Mouse (Mus musculus) liver, embryonic 13.5 days (tissue): ENCODE data around the gene Tnfrsf1a. TPM values are rescaled to one million over a fixed set of nuclear protein-coding genes. Genes with fewer than 3 reads are reported as not detected.

Source experiments
- ATAC-seq: fragments of 200-750 bp; cut with Nextera tagmentation; 2 replicates; pipeline ENCODE4 v1.8.0; 2017; ENCODE audit warnings: low read depth, mild to moderate bottlenecking, moderate number of reproducible peaks, moderate library complexity
- DNase-seq: peaks from one replicate; pipeline ENCODE4 v3.0.0; 2022
- H3K27ac ChIP-seq: fragments of 300-500 bp; sonication (generic); 2 replicates; pipeline ENCODE4 v1.5.1; 2015; ENCODE audit warnings: moderate library complexity, mild to moderate bottlenecking, inconsistent platforms
- H3K27me3 ChIP-seq: fragments of 300-500 bp; sonication (generic); 2 replicates; pipeline ENCODE4 v1.6.1; 2015; ENCODE audit warnings: mild to moderate bottlenecking, inconsistent platforms
- H3K36me3 ChIP-seq: fragments of 300-500 bp; sonication (generic); 2 replicates; pipeline ENCODE4 v1.6.1; 2015; ENCODE audit warnings: mild to moderate bottlenecking, inconsistent platforms
- H3K4me1 ChIP-seq: fragments of 300-500 bp; sonication (generic); replicated peaks from 2 replicates; pipeline ENCODE4 v1.6.1; 2015; ENCODE audit warnings: inconsistent platforms
- H3K4me2 ChIP-seq: fragments of 300-500 bp; sonication (generic); 2 replicates; pipeline ENCODE4 v1.6.1; 2015; ENCODE audit warnings: inconsistent platforms, mild to moderate bottlenecking, moderate library complexity
- H3K4me3 ChIP-seq: fragments of 300-500 bp; sonication (generic); replicated peaks from 2 replicates; pipeline ENCODE4 v1.5.1; 2015; ENCODE audit warnings: mild to moderate bottlenecking, inconsistent platforms
- H3K9ac ChIP-seq: fragments of 300-500 bp; sonication (generic); 2 replicates; pipeline ENCODE4 v1.6.1; 2015; ENCODE audit warnings: mild to moderate bottlenecking, inconsistent platforms
- H3K9me3 ChIP-seq: fragments of 300-500 bp; sonication (generic); replicated peaks from 2 replicates; pipeline ENCODE4 v1.6.1; 2016; ENCODE audit warnings: inconsistent platforms
- WGBS: fragments of 180-500 bp; shearing (Covaris S2); methylation state at CpG from one replicate; pipeline ENCODE4 v1.1.7; 2015; ENCODE audit not compliant: insufficient replicate concordance; 5-methylcytosine and 5-hydroxymethylcytosine counted together
- polyA plus RNA-seq: library from polyadenylated mRNA; unstranded; fragments of >200 nt; fragmentation: Nextera tagmentation; extraction: Ambion mirVana; gene quantifications from 2 replicates; pipeline ENCODE4 v1.2.1, GENCODE M21; 2015

The Tnfrsf1a gene
- polyA plus RNA-seq, 1 experiment from 2014 or later = 19.6 TPM

DNA sequence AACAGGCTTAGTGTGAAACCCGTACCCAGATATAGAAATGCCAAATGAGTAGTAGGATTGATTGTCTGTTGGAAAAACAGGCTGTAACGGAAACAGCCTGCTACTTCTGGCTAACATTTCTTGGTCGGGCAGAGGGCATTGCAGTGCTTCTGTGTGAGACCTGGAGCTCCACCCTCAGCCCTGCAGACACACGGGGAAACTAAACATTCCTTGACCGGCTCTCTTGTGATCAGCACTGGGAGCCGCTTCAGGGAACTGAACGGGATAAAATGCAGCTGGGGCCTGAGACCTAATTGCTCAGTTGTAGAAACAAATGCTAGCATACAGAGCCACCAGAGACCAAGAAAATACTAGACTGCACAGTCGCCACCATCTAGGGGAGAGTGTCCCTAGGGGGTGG lies 7.1 kb downstream of the Tnfrsf1a start:
- H3K4me2 ChIP-seq = no peak overlapping the region
- DNase-seq (no peak), ATAC-seq (no peak)
- H3K27ac ChIP-seq = no peak overlapping the region
- peaks cover 56% of the 10 kb centered on the region for H3K4me1 ChIP-seq
- WGBS = 59% methylated on average over 8 of the region's 8 CpGs
- H3K27me3 ChIP-seq = no peaks in the 10 kb centered on the region
- H3K9me3 ChIP-seq = no peaks in the 10 kb centered on the region
- no peak overlapping the region for H3K9ac ChIP-seq
- peaks cover 38% of the 10 kb centered on the region for H3K36me3 ChIP-seq
- H3K4me3 ChIP-seq = no peak overlapping the region

DNA sequence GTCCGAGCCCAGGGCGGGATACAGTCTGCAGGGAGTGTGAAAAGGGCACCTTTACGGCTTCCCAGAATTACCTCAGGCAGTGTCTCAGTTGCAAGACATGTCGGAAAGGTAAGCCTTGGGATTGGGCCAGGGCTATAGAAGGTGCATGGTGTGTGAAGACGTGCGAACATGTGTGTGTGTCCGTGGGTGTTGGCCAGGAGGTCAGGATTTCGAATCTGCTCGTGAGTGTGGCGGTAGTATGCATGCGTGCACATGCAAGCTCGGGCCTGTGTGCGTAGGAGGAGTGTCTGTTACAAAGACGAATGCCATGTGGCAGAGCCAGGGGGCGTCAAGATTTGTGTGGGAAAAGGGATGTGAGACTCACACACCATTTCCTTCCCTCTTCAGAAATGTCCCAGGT lies 8.2 kb downstream of the Tnfrsf1a start:
- H3K9ac ChIP-seq = no peak overlapping the region
- peaks cover 45% of the 10 kb centered on the region for H3K4me1 ChIP-seq
- no peak for ATAC-seq
- no peak overlapping the region for H3K27ac ChIP-seq
- H3K36me3 ChIP-seq = peaks cover 49% of the 10 kb centered on the region
- no peak overlapping the region for H3K4me3 ChIP-seq
- H3K4me2 ChIP-seq = no peak overlapping the region
- H3K9me3 ChIP-seq = no peaks in the 10 kb centered on the region
- no peaks in the 10 kb centered on the region for H3K27me3 ChIP-seq
- no peak for DNase-seq
- WGBS = 77% methylated on average over 15 of the region's 15 CpGs

DNA sequence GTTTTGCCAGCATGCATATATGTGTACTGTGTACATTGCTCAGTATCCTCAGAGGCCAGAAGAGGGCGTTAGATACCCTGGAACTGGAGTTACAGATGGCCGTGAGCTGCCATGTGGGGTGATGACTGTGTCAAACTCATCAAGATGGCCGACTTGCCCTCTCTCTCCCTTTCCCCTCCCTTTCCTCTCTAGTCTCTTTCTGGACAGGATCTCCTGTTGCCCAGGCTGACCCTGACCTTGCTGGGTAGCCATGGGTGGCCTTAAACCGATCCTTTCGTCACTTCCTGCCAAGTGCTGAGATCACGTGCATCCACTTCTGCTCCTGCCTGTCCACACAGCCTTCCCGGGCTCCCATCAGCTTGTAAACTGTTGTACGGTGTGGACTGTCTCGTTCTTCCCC lies 10.8 kb downstream of the Tnfrsf1a start:
- Histone ChIP-seq H3K4me3 (no peak overlapping the region), H3K4me1 (peaks cover 38% of the 10 kb centered on the region), H3K9ac (no peak overlapping the region), H3K4me2 (no peak overlapping the region), H3K27ac (no peak overlapping the region), H3K36me3 (peaks cover 51% of the 10 kb centered on the region), H3K27me3 (0 out of 2 replicates have a peak, but pooled peaks cover 7% of the 10 kb centered on the region), H3K9me3 (no peaks in the 10 kb centered on the region)
- ATAC-seq (0 out of 2 replicates have a peak, but pooled peaks have one; percentile 30), DNase-seq (no peak)
- WGBS = 46% methylated on average over 9 of the region's 9 CpGs

DNA sequence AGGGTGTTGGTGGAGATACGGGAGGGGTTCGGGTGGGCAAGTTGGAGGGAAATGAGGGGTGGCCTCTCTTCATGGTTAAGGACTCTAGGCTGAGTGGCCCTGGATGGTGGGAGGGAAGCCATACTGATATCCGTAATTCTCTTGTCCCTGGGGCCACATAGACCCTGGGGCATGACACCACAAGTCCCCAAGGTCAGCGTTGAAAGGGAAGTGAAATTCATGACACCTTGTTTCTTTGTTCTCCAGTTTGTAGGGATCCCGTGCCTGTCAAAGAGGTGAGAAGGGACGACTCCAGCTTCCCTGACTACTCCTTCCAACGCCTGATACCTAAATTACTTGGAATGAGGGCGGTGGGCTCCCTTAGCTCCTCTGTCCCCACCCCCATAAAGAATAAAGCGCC lies 11.7 kb downstream of the Tnfrsf1a start:
- H3K27me3 ChIP-seq = 0 out of 2 replicates have a peak, but pooled peaks cover 7% of the 10 kb centered on the region
- H3K9me3 ChIP-seq = no peaks in the 10 kb centered on the region
- WGBS = 75% methylated on average over 9 of the region's 9 CpGs
- DNase-seq = no peak
- ATAC-seq = no peak
- no peak overlapping the region for H3K4me3 ChIP-seq
- peaks cover 51% of the 10 kb centered on the region for H3K36me3 ChIP-seq
- no peak overlapping the region for H3K9ac ChIP-seq
- H3K4me1 ChIP-seq = peaks cover 30% of the 10 kb centered on the region
- no peak overlapping the region for H3K4me2 ChIP-seq
- H3K27ac ChIP-seq = no peak overlapping the region

DNA sequence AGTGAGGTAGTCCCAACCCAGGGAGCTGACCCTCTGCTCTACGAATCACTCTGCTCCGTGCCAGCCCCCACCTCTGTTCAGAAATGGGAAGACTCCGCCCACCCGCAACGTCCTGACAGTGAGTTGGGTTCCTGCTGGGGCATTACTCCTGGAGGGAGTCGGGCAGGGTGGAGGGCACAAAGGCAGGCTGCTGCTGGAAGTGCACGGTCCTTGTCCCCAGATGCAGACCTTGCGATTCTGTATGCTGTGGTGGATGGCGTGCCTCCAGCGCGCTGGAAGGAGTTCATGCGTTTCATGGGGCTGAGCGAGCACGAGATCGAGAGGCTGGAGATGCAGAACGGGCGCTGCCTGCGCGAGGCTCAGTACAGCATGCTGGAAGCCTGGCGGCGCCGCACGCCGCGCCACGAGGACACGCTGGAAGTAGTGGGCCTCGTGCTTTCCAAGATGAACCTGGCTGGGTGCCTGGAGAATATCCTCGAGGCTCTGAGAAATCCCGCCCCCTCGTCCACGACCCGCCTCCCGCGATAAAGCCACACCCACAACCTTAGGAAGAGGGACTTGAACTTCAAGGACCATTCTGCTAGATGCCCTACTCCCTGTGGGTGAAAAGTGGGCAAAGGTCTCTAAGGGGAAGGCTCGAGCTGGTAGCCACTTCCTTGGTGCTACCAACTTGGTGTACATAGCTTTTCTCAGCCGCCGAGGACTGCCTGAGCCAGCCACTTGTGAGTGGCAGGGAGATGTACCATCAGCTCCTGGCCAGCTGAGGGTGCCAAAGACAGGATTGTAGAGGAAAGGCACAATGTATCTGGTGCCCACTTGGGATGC lies 12.5 kb downstream of the Tnfrsf1a start:
- Histone ChIP-seq H3K36me3 (peaks cover 51% of the 10 kb centered on the region), H3K27ac (no peak overlapping the region), H3K27me3 (0 out of 2 replicates have a peak, but pooled peaks cover 7% of the 10 kb centered on the region), H3K4me1 (peaks cover 25% of the 10 kb centered on the region), H3K4me3 (no peak overlapping the region), H3K9ac (no peak overlapping the region), H3K4me2 (no peak overlapping the region), H3K9me3 (no peaks in the 10 kb centered on the region)
- DNase-seq = no peak
- ATAC-seq = no peak
- WGBS = 73% methylated on average over 38 of the region's 38 CpGs

DNA sequence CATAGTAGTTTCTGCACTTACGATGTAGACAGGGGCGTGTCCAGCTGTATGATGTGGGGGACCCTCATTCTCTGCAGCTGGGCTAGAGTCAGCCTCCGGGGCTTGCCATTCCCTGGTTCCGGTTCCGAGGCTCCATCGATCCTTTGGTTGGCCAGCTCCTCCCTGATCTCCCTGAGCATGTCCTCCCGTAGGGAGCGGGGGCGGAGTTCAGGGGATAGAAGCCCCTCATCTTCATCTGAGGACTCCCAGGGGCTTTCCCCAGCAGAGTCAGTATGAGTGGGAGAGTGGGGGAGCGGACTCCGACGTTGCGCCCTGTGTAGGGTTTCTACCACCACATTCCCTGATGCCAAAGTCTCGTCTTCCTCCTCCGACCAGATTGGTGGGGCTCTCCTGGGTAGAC lies 13.9 kb downstream of the Tnfrsf1a start:
- DNase-seq (no peak), ATAC-seq (peak; percentile 9; the same call in 1 of the 2 replicates)
- H3K27me3 ChIP-seq = 0 out of 2 replicates have a peak, but pooled peaks cover 7% of the 10 kb centered on the region
- peaks cover 30% of the 10 kb centered on the region for H3K4me1 ChIP-seq
- H3K9ac ChIP-seq = no peak overlapping the region
- H3K4me2 ChIP-seq = peak overlapping the region; percentile 38
- H3K36me3 ChIP-seq = peaks cover 40% of the 10 kb centered on the region
- H3K9me3 ChIP-seq = no peaks in the 10 kb centered on the region
- 0 out of 2 replicates have a peak overlapping the region, but pooled peaks have one; percentile 6 for H3K27ac ChIP-seq
- 43% methylated on average over 15 of the region's 15 CpGs for WGBS
- H3K4me3 ChIP-seq = no peak overlapping the region

DNA sequence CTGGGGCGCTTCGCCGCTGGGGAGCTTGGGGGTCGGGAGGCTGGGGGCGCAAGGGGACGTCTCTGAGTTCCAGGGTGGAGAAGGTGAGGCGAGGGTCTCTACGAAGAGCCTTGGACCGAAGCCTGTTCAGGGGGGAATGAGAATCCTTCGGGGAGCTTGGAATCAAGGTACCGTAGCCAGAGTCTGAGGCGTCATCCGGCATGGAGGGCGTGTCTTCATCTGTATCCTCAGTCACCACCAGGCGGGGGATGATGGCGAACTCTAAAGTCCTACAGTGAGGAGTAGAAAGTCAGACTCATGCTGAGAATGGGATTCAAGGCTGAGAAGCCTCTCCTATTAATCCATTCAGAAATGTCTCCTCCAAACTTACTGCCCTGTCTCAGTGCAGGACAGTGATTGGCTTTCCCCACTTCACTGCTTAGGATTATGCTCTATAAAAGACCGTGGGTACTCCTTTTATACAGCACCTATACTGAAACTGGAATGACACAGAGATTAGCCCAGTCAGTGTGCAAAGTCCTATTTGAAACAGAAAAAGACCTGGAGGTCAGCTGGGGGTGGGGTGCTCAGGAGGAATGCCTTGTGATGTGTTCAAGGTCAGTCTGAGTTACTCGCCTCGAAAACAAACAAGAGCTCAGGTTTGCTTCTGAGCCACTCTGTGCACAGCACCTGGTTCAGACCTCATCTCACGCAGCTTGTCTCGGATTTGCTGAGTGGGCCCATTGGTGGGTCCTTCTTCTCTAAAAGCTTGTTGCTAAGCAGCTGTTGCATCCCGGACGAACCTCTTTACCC lies 14.5 kb downstream of the Tnfrsf1a start:
- no peak overlapping the region for H3K9ac ChIP-seq
- H3K4me3 ChIP-seq = no peak overlapping the region
- 0 out of 2 replicates have a peak, but pooled peaks cover 7% of the 10 kb centered on the region for H3K27me3 ChIP-seq
- peaks cover 34% of the 10 kb centered on the region for H3K36me3 ChIP-seq
- ATAC-seq = 0 out of 2 replicates have a peak, but pooled peaks have one; percentile 24
- H3K4me1 ChIP-seq = peaks cover 30% of the 10 kb centered on the region
- peak overlapping the region; percentile 38 for H3K4me2 ChIP-seq
- H3K27ac ChIP-seq = 0 out of 2 replicates have a peak overlapping the region, but pooled peaks have one; percentile 6
- WGBS = 36% methylated on average over 23 of the region's 23 CpGs
- H3K9me3 ChIP-seq = no peaks in the 10 kb centered on the region
- DNase-seq = no peak

DNA sequence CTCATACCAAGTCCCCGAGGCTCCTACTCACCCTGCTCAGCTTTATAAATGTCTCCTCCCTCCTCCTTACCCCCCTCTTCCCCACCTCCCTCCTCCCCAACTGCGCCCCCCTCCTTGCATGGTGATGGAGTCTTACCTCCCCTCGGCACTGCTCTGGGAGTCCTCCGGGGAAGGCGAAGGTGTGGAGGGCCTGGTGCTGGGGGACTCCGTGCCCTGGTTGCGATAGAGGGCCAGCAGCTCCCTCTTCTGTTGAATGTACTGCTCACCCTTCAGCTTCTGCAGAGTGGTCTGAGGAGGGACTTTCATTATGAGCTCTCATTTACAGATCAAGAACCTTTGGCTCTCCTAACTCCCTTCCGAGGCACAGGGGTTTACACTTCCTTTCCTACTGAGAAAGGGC lies 15.3 kb downstream of the Tnfrsf1a start:
- no peak overlapping the region for H3K9ac ChIP-seq
- H3K9me3 ChIP-seq = no peaks in the 10 kb centered on the region
- WGBS = 19% methylated on average over 8 of the region's 8 CpGs
- H3K27ac ChIP-seq = no peak overlapping the region
- H3K36me3 ChIP-seq = peaks cover 26% of the 10 kb centered on the region
- H3K27me3 ChIP-seq = 0 out of 2 replicates have a peak, but pooled peaks cover 7% of the 10 kb centered on the region
- DNase-seq = no peak
- no peak for ATAC-seq
- H3K4me2 ChIP-seq = 0 out of 2 replicates have a peak overlapping the region, but pooled peaks have one; percentile 38
- no peak overlapping the region for H3K4me3 ChIP-seq
- peaks cover 30% of the 10 kb centered on the region for H3K4me1 ChIP-seq

DNA sequence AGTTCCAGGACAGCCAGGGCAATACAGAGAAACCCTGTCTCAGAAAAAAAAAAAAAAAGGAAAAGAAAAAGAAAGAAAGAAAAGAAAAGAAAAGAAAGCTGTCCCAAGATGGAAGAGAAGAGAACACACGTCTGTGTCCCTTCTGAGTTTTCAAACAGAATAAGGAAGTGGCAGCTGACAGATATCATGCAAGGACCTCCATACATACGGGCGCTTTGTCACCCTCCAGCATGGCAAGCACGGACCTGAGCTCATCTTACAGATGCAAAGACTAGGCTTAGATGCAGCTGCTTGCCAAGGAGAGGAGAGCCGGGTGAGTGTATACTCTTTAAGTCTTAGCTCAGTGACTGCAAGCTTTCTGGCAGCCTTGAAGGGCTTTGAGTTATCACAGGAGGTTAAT lies 16.4 kb downstream of the Tnfrsf1a start:
- H3K27me3 ChIP-seq = 0 out of 2 replicates have a peak, but pooled peaks cover 7% of the 10 kb centered on the region
- no peak overlapping the region for H3K4me3 ChIP-seq
- no peak for ATAC-seq
- no peak overlapping the region for H3K9ac ChIP-seq
- H3K27ac ChIP-seq = no peak overlapping the region
- H3K4me2 ChIP-seq = no peak overlapping the region
- peaks cover 26% of the 10 kb centered on the region for H3K4me1 ChIP-seq
- 48% methylated on average over 5 of the region's 5 CpGs for WGBS
- H3K36me3 ChIP-seq = peaks cover 21% of the 10 kb centered on the region
- H3K9me3 ChIP-seq = no peaks in the 10 kb centered on the region
- no peak for DNase-seq

DNA sequence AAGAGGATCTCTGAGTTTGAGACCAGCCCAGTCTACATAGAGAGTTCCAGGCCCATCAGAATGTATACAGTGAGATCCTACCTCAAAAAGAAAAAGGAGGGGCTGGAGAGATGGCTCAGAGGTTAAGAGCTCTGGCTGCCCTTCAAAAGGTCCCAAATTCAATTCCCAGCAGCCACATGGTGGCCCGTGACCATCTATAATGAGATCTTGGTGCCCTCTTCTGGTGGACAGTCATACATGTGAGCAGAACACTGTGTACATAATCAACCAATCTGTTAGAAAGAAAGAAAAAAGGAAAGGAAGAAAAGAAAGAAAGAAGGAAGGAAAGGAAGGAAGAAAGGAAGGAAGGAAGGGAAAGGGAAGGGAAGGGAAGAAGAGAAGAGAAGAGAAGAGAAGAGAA lies 17.0 kb downstream of the Tnfrsf1a start:
- 63% methylated on average over 1 of the region's 1 CpGs for WGBS
- Histone ChIP-seq H3K27ac (no peak overlapping the region), H3K4me2 (no peak overlapping the region), H3K9me3 (no peaks in the 10 kb centered on the region), H3K36me3 (peaks cover 14% of the 10 kb centered on the region), H3K4me3 (no peak overlapping the region), H3K4me1 (peaks cover 32% of the 10 kb centered on the region), H3K9ac (no peak overlapping the region), H3K27me3 (0 out of 2 replicates have a peak, but pooled peaks cover 7% of the 10 kb centered on the region)
- ATAC-seq = no peak
- no peak for DNase-seq

DNA sequence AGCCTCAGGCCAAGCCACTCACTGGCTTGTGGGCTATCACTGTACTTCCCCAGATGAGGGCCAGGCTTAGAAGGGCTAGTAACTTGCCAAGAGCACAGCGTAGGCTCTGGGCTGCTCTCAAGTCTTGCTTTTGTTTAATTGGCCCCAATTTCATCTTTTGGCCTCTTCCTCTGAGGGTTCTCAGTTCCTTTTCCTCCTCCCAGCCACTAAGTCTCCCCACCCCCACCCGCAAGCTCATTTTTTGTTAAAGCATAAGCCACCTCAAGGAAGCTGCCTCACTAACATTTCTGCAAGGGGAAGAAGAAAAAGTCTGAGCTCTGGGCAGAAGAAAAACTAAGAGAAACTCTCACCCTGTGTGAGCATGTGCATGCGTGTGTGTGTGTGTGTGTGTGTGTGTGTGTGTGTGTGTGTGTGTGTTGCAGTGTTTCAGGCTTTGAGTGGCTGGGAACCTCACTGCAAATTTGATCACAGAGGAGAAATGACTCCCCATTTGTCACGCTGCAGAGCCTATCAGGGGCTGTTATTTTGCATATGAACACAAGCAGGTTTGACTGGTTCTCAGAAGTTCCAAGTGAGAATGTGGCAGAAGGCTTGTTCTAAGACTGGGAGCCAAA lies 18.7 kb downstream of the Tnfrsf1a start:
- H3K36me3 ChIP-seq = no peaks in the 10 kb centered on the region
- no peak overlapping the region for H3K4me2 ChIP-seq
- no peak overlapping the region for H3K27ac ChIP-seq
- ATAC-seq (no peak), DNase-seq (no peak)
- H3K27me3 ChIP-seq = peaks cover 11% of the 10 kb centered on the region; the same call in 1 of the 2 replicates
- 29% methylated on average over 4 of the region's 4 CpGs for WGBS
- H3K9ac ChIP-seq = no peak overlapping the region
- no peak overlapping the region for H3K4me3 ChIP-seq
- H3K4me1 ChIP-seq = peaks cover 31% of the 10 kb centered on the region
- H3K9me3 ChIP-seq = no peaks in the 10 kb centered on the region
